Mouse (Mus musculus) myocyte (in vitro differentiated cells): ENCODE data around the gene Tmem132a.

Source experiments
- CEBPB ChIP-seq: IDR thresholded peaks from 2 replicates; pipeline ENCODE4 v1.6.1; 2011; ENCODE audit warnings: mild to moderate bottlenecking, moderate library complexity; ENCODE audit not compliant: poor library complexity, insufficient read depth, severe bottlenecking
- MAX ChIP-seq: IDR thresholded peaks from one replicate; pipeline ENCODE4 v1.6.1; 2011; ENCODE audit warnings: low read depth, mild to moderate bottlenecking, control low read depth
- MYOD1 ChIP-seq, 3 experiments: IDR thresholded peaks; one replicate each; pipeline ENCODE4 v1.6.1; 2011; ENCODE audit warnings: control low read depth in 2 of 3, low read depth in 2 of 3, mild to moderate bottlenecking in 2 of 3, moderate library complexity in 1 of 3; ENCODE audit not compliant: insufficient read length in 2 of 3, control insufficient read depth in 1 of 3
- MYOG ChIP-seq, 3 experiments: IDR thresholded peaks; one replicate each; pipeline ENCODE4 v1.6.1; 2011; ENCODE audit warnings: control low read depth in 2 of 3, low read depth in 2 of 3, mild to moderate bottlenecking in 2 of 3; ENCODE audit not compliant: insufficient read length in 2 of 3, control insufficient read depth in 1 of 3, insufficient read depth in 1 of 3
- POLR2A ChIP-seq: IDR thresholded peaks from one replicate; pipeline ENCODE4 v1.6.1; 2011; ENCODE audit warnings: low read depth, mild to moderate bottlenecking, control low read depth, moderate library complexity; ENCODE audit not compliant: insufficient read length
- POLR2AphosphoS2 ChIP-seq: IDR thresholded peaks from one replicate; pipeline ENCODE4 v1.6.1; 2011; ENCODE audit warnings: low read depth, control low read depth; ENCODE audit not compliant: insufficient read length
- TCF12 ChIP-seq: IDR thresholded peaks from one replicate; pipeline ENCODE4 v1.6.1; 2011; ENCODE audit warnings: mild to moderate bottlenecking, control low read depth; ENCODE audit not compliant: poor library complexity, insufficient read depth, severe bottlenecking
- USF1 ChIP-seq: IDR thresholded peaks from one replicate; pipeline ENCODE4 v1.6.1; 2011; ENCODE audit warnings: low read depth, mild to moderate bottlenecking, control low read depth, moderate library complexity

GRCm38 (mm10) chr19:10860072-10860497 is 9.7 kb downstream of the Tmem132a start:
- TF ChIP-seq USF1 (no peak), MAX (no peak), POLR2AphosphoS2 (no peak), MYOG (IDR thresholded peaks at IDR 0.05; ENCODE audit: control insufficient read depth in 1 of 3, insufficient read depth in 1 of 3, insufficient read length in 2 of 3, low read depth in 2 of 3) (no peak), POLR2A (no peak), MYOD1 (IDR thresholded peaks at IDR 0.05; ENCODE audit: control insufficient read depth in 1 of 3, insufficient read length in 2 of 3, low read depth in 2 of 3) (no peak), TCF12 (no peak), CEBPB (no peak)
